In genomic region chr11:69251135-69251842, GRCm38 (mm10) we compare ENCODE assay signal across 1 mouse cellular context.
TF ChIP-seq lines count a peak whose summit lies in the region.

No protein-coding gene starts in this region.

TF ChIP-seq in MEL, 35 proteins besides CTCF, POLR2A, EP300 and RAD21 (continued from another document):
- no peak for TF ChIP-seq MAFK (IDR thresholded peaks at IDR 0.05; ENCODE audit: borderline replicate concordance, low read depth, low read length)
